8 mouse cellular contexts compared by ENCODE assay signal in genomic region chr10:80226416-80227165, GRCm38 (mm10). TPM values are rescaled to one million over a fixed set of nuclear protein-coding genes. Genes with fewer than 3 reads are reported as not detected.
DNase-seq lines count a peak whose midpoint lies in the region; ATAC-seq and TF ChIP-seq lines count a peak whose summit lies in the region.

Gene Mum1, plus strand, starts transcription at chr10:80226434.

- no peak for TF ChIP-seq CTCF in Patski (IDR thresholded peaks at IDR 0.05)

- in situ Hi-C loops in Patski (cut with MboI; ENCODE audit: low pct_unique_long_range_greater_than_20kb) = no loop called here

- ATAC-seq in Patski = peak; percentile 100
- ATAC-seq in hindbrain, embryonic 12.5 days (ENCODE audit: low FRiP score) = peak; percentile 97

- no peaks in the 10 kb centered on the region for H3K27me3 ChIP-seq in Patski
- no peaks in the 10 kb centered on the region for H3K27me3 ChIP-seq in hindbrain, embryonic 12.5 days

- peak within 1 kb of the TSS; percentile 93 for H3K4me2 ChIP-seq in hindbrain, embryonic 12.5 days (replicated peaks)

- under 1% methylated on average over 48 of the region's 75 CpGs for WGBS in hindbrain, embryonic 12.5 days

- CTCF ChIA-PET in Patski (lab: Charles Lee) = interaction anchor here (1.1 to 1.5 kb wide), 2 partner anchors 20 to 51 kb away, joined by 3 to 4 read pairs; no protein-coding TSS in a partner anchor

- POLR2A ChIA-PET in Patski (lab: Charles Lee) = no interaction called here

- H3K9me3 ChIP-seq in hindbrain, embryonic 12.5 days (replicated peaks) = no peaks in the 10 kb centered on the region

- H3K9ac ChIP-seq in hindbrain, embryonic 12.5 days = peak within 1 kb of the TSS; percentile 96

- peak within 1 kb of the TSS; percentile 96 for H3K27ac ChIP-seq in hindbrain, embryonic 12.5 days

- H3K4me3 ChIP-seq in hindbrain, embryonic 12.5 days = peak within 1 kb of the TSS; percentile 92

- peak; percentile 82 for DNase-seq in Patski (ENCODE audit: low read depth, low spot score)
- DNase-seq in cerebellum, postnatal 10 days = peak; percentile 98 to 99
- DNase-seq in frontal cortex, postnatal 10 days (ENCODE audit: low spot score in 2 of 2) = peak; percentile 98
- peak; percentile 96 to 98 for DNase-seq in layer of hippocampus, postnatal 14 days (ENCODE audit: low spot score in 2 of 2)
- DNase-seq in lung, postnatal 14 days = peak; percentile 99
- DNase-seq in retina, postnatal 1 day = peak; percentile 100
- DNase-seq in urinary bladder, adult 18-20 months (ENCODE audit: low spot score in 2 of 2) = peak; percentile 96 to 99

- peaks cover 33% of the 10 kb centered on the region for H3K4me1 ChIP-seq in hindbrain, embryonic 12.5 days

- peaks cover 16% of the 10 kb centered on the region for H3K36me3 ChIP-seq in hindbrain, embryonic 12.5 days

RNA-seq across cellular contexts. Expression of gene Mum1, which starts in this region (rescaled TPM):
- polyA plus RNA-seq in Patski (2021) = 41.4 TPM
- polyA plus RNA-seq in hindbrain, embryonic 12.5 days (2016; fragmentation: Nextera tagmentation; extraction: Ambion mirVana) = 50.0 and 58.8 TPM in 2 replicates
- total RNA-seq in layer of hippocampus, postnatal 14 days (2021) = 10 to 100 TPM; 34.4 to 43.7 TPM

Comparison
In these comparisons a context has a peak if more than half of its experiments do, and no peak if none do; other contexts are left out.
1. Peak in every context shown above with its lines: DNase-seq, ATAC-seq, H3K4me3 ChIP-seq and H3K27ac ChIP-seq.